Mouse (Mus musculus) liver, adult 2 months (tissue): ENCODE measurements around the gene P2rx2.

ENCODE experiments used
- CTCF ChIP-seq: fragments of 200-500 bp; IDR thresholded peaks from 2 replicates; pipeline ENCODE4 v1.5.1; 2011; ENCODE audit warnings: low read depth, low read length, control low read depth
- POLR2A ChIP-seq: fragments of 200-500 bp; IDR thresholded peaks from 2 replicates; pipeline ENCODE4 v1.6.1; 2011; ENCODE audit warnings: low read length, control low read depth; ENCODE audit not compliant: insufficient read depth; ENCODE audit errors: extremely low read depth

GRCm38 (mm10) chr5:110385263-110385662 is 42.3 kb upstream of the P2rx2 start:
- no peak for TF ChIP-seq POLR2A
- TF ChIP-seq CTCF: no peak
